Mouse (Mus musculus): ENCODE measurements around the gene Rtn4r. TPM values are rescaled to one million over a fixed set of nuclear protein-coding genes. Genes with fewer than 3 reads are reported as not detected.
A peak's percentile ranks its signal among the peaks of the same experiment; 100 is the strongest.

The Rtn4r gene
- total and polyA plus RNA-seq, 3 experiments: not detected

- Histone ChIP-seq H3K4me2 (ENCODE audit: insufficient read depth, low read depth, poor library complexity, severe bottlenecking) (no peak overlapping the region), H3K27me3 (replicated peaks) (peaks cover 93% of the 10 kb centered on the region), H3K4me1 (ENCODE audit: control insufficient read depth in 1 of 2, insufficient read depth in 2 of 2) (peaks cover 0 to 3% of the 10 kb centered on the region in 2 experiments; a peak in 1 of 4 replicates), H3K9ac (ENCODE audit: insufficient read depth, low read depth) (no peak overlapping the region), H3K36me3 (replicated peaks in 1 of 2; ENCODE audit: control insufficient read depth in 1 of 2, insufficient read depth in 1 of 2, low read length in 1 of 2) (no peaks in the 10 kb centered on the region), H3K9me3 (replicated peaks; ENCODE audit: low read length) (no peaks in the 10 kb centered on the region), H3K79me2 (replicated peaks; ENCODE audit: control insufficient read depth, extremely low read depth, insufficient read depth, poor library complexity, severe bottlenecking) (no peaks in the 10 kb centered on the region), H3K4me3 (replicated peaks in 1 of 3; ENCODE audit: low read depth in 2 of 3, low read length in 2 of 3, poor library complexity in 1 of 3) (no peak overlapping the region), H3K27ac (ENCODE audit: insufficient read depth, low read depth) (no peak overlapping the region)
- no peak for DNase-seq (ENCODE audit: extremely low read depth)
- TF ChIP-seq GABPA (IDR thresholded peaks at IDR 0.05; ENCODE audit: insufficient replicate concordance, low read depth, low read length): no peak
- no peak for TF ChIP-seq IRF4 (IDR thresholded peaks at IDR 0.05; ENCODE audit: low read depth, low read length)
- no peak for TF ChIP-seq POLR2AphosphoS2 (IDR thresholded peaks at IDR 0.05; ENCODE audit: low read depth, low read length)
- TF ChIP-seq MYC (IDR thresholded peaks at IDR 0.05; ENCODE audit: low read depth, low read length): no peak
- TF ChIP-seq MAZ (IDR thresholded peaks at IDR 0.05; ENCODE audit: low read depth, low read length): no peak
- TF ChIP-seq SMC3 (IDR thresholded peaks at IDR 0.05; ENCODE audit: low read depth, low read length): no peak
- TF ChIP-seq JUND (conservative IDR thresholded peaks at IDR 0.05; ENCODE audit: low read depth, low read length): no peak
- no peak for TF ChIP-seq MXI1 (IDR thresholded peaks at IDR 0.05; ENCODE audit: low read depth, low read length)
- dilution Hi-C loops (cut with MboI; ENCODE audit: extremely low pct_ligation_motif_present, extremely low pct_unique_long_range_greater_than_20kb, low sequenced_read_pairs): no loop called here
- in situ Hi-C loops (cut with MboI; ENCODE audit: low pct_ligation_motif_present, low pct_unique_long_range_greater_than_20kb, low sequenced_read_pairs): no loop called here
Observed at GRCm38 (mm10) chr16:18126211-18126610, 1.2 kb upstream of the Rtn4r start.

- no peak overlapping the region for H3K9ac ChIP-seq (ENCODE audit: insufficient read depth, low read depth)
- no peaks in the 10 kb centered on the region for H3K9me3 ChIP-seq (replicated peaks; ENCODE audit: low read length)
- no peak overlapping the region for H3K27ac ChIP-seq (ENCODE audit: insufficient read depth, low read depth)
- no peak for DNase-seq (ENCODE audit: extremely low read depth)
- peak overlapping the region; percentile 97 for H3K4me2 ChIP-seq (ENCODE audit: insufficient read depth, low read depth, poor library complexity, severe bottlenecking)
- in situ Hi-C loops (cut with MboI; ENCODE audit: low pct_ligation_motif_present, low pct_unique_long_range_greater_than_20kb, low sequenced_read_pairs): no loop called here
- no peaks in the 10 kb centered on the region for H3K36me3 ChIP-seq (replicated peaks in 1 of 2; ENCODE audit: control insufficient read depth in 1 of 2, insufficient read depth in 1 of 2, low read length in 1 of 2)
- TF ChIP-seq UBTF (IDR thresholded peaks at IDR 0.05; ENCODE audit: low read depth, low read length) (peak; percentile 24; the same call in 1 of the 2 replicates), ZNF384 (IDR thresholded peaks at IDR 0.05; ENCODE audit: low read depth, low read length) (no peak)
- H3K4me3 ChIP-seq (replicated peaks in 1 of 3; ENCODE audit: low read depth in 2 of 3, low read length in 2 of 3, poor library complexity in 1 of 3): peak overlapping the region in 1 of 3 experiments; percentile 61
- dilution Hi-C loops (cut with MboI; ENCODE audit: extremely low pct_ligation_motif_present, extremely low pct_unique_long_range_greater_than_20kb, low sequenced_read_pairs): no loop called here
- peaks cover 97% of the 10 kb centered on the region for H3K27me3 ChIP-seq (replicated peaks)
- H3K79me2 ChIP-seq (replicated peaks; ENCODE audit: control insufficient read depth, extremely low read depth, insufficient read depth, poor library complexity, severe bottlenecking): no peaks in the 10 kb centered on the region
- peaks cover 0 to 3% of the 10 kb centered on the region in 2 experiments; a peak in 1 of 4 replicates for H3K4me1 ChIP-seq (ENCODE audit: control insufficient read depth in 1 of 2, insufficient read depth in 2 of 2)
Observed at GRCm38 (mm10) chr16:18127871-18128563, 575 bp downstream of the Rtn4r start.

- Histone ChIP-seq H3K9me3 (replicated peaks; ENCODE audit: low read length) (no peaks in the 10 kb centered on the region), H3K36me3 (replicated peaks in 1 of 2; ENCODE audit: control insufficient read depth in 1 of 2, insufficient read depth in 1 of 2, low read length in 1 of 2) (no peaks in the 10 kb centered on the region), H3K4me1 (ENCODE audit: control insufficient read depth in 1 of 2, insufficient read depth in 2 of 2) (peaks cover 0 to 3% of the 10 kb centered on the region in 2 experiments; a peak in 1 of 4 replicates), H3K4me2 (ENCODE audit: insufficient read depth, low read depth, poor library complexity, severe bottlenecking) (no peak overlapping the region), H3K79me2 (replicated peaks; ENCODE audit: control insufficient read depth, extremely low read depth, insufficient read depth, poor library complexity, severe bottlenecking) (no peaks in the 10 kb centered on the region), H3K9ac (ENCODE audit: insufficient read depth, low read depth) (no peak overlapping the region), H3K27me3 (replicated peaks) (peaks cover 97% of the 10 kb centered on the region), H3K4me3 (replicated peaks in 1 of 3; ENCODE audit: low read depth in 2 of 3, low read length in 2 of 3, poor library complexity in 1 of 3) (no peak overlapping the region), H3K27ac (ENCODE audit: insufficient read depth, low read depth) (no peak overlapping the region)
- no peak for DNase-seq (ENCODE audit: extremely low read depth)
- in situ Hi-C loops (cut with MboI; ENCODE audit: low pct_ligation_motif_present, low pct_unique_long_range_greater_than_20kb, low sequenced_read_pairs): no loop called here
- no peak for TF ChIP-seq ZMIZ1 (IDR thresholded peaks at IDR 0.05; ENCODE audit: low read depth, low read length)
- no peak for TF ChIP-seq USF1 (IDR thresholded peaks at IDR 0.05; ENCODE audit: low read depth, low read length)
- TF ChIP-seq HCFC1 (IDR thresholded peaks at IDR 0.05; ENCODE audit: low read depth, low read length): no peak
- no peak for TF ChIP-seq PAX5 (IDR thresholded peaks at IDR 0.05; ENCODE audit: low read length)
- no peak for TF ChIP-seq USF2 (conservative IDR thresholded peaks at IDR 0.05; ENCODE audit: low read depth, low read length)
- TF ChIP-seq MEF2A (IDR thresholded peaks at IDR 0.05; ENCODE audit: borderline replicate concordance, low read depth, low read length): no peak
- TF ChIP-seq POLR2A (IDR thresholded peaks at IDR 0.05; ENCODE audit: low read depth, low read length): no peak
- TF ChIP-seq MYC (IDR thresholded peaks at IDR 0.05; ENCODE audit: low read depth, low read length): no peak
- no peak for TF ChIP-seq MAFK (IDR thresholded peaks at IDR 0.05; ENCODE audit: insufficient replicate concordance, low read length)
- TF ChIP-seq E2F4 (IDR thresholded peaks at IDR 0.05; ENCODE audit: insufficient replicate concordance, low read depth, low read length): no peak
- no peak for TF ChIP-seq MAZ (IDR thresholded peaks at IDR 0.05; ENCODE audit: low read depth, low read length)
- no peak for TF ChIP-seq POLR2AphosphoS2 (IDR thresholded peaks at IDR 0.05; ENCODE audit: low read depth, low read length)
- TF ChIP-seq SMC3 (IDR thresholded peaks at IDR 0.05; ENCODE audit: low read depth, low read length): no peak
- no peak for TF ChIP-seq ZNF384 (IDR thresholded peaks at IDR 0.05; ENCODE audit: low read depth, low read length)
- TF ChIP-seq EP300 (IDR thresholded peaks at IDR 0.05; ENCODE audit: low read length): no peak
- dilution Hi-C loops (cut with MboI; ENCODE audit: extremely low pct_ligation_motif_present, extremely low pct_unique_long_range_greater_than_20kb, low sequenced_read_pairs): no loop called here
Observed at GRCm38 (mm10) chr16:18128564-18128935, 1.1 kb downstream of the Rtn4r start.
